Mouse (Mus musculus): ENCODE measurements around the gene Nfib.

GRCm38 (mm10) chr4:82272099-82272498 lies 433.5 kb downstream of the Nfib start:
- TF ChIP-seq POLR2A (IDR thresholded peaks at IDR 0.05; ENCODE audit: insufficient read length, low read depth): no peak
- no peak for TF ChIP-seq MAX (IDR thresholded peaks at IDR 0.05; ENCODE audit: low read depth)
- TF ChIP-seq USF1 (IDR thresholded peaks at IDR 0.05; ENCODE audit: low read depth): no peak
- TF ChIP-seq POLR2AphosphoS2 (IDR thresholded peaks at IDR 0.05; ENCODE audit: insufficient read length, low read depth): no peak
- TF ChIP-seq MYOG (IDR thresholded peaks at IDR 0.05; ENCODE audit: control insufficient read depth in 1 of 3, insufficient read depth in 1 of 3, insufficient read length in 2 of 3, low read depth in 2 of 3): no peak
- no peak for TF ChIP-seq TCF12 (IDR thresholded peaks at IDR 0.05; ENCODE audit: insufficient read depth, poor library complexity, severe bottlenecking)
- no peak for TF ChIP-seq CEBPB (IDR thresholded peaks at IDR 0.05; ENCODE audit: insufficient read depth, poor library complexity, severe bottlenecking)
- TF ChIP-seq MYOD1 (IDR thresholded peaks at IDR 0.05; ENCODE audit: control insufficient read depth in 1 of 3, insufficient read length in 2 of 3, low read depth in 2 of 3): no peak
- TF ChIP-seq E2F4 (IDR thresholded peaks at IDR 0.05; ENCODE audit: insufficient read depth): no peak

Measured in myocyte (in vitro differentiated cells).